Mouse (Mus musculus): ENCODE data around the gene Pcdh18.

The Pcdh18 gene

DNA sequence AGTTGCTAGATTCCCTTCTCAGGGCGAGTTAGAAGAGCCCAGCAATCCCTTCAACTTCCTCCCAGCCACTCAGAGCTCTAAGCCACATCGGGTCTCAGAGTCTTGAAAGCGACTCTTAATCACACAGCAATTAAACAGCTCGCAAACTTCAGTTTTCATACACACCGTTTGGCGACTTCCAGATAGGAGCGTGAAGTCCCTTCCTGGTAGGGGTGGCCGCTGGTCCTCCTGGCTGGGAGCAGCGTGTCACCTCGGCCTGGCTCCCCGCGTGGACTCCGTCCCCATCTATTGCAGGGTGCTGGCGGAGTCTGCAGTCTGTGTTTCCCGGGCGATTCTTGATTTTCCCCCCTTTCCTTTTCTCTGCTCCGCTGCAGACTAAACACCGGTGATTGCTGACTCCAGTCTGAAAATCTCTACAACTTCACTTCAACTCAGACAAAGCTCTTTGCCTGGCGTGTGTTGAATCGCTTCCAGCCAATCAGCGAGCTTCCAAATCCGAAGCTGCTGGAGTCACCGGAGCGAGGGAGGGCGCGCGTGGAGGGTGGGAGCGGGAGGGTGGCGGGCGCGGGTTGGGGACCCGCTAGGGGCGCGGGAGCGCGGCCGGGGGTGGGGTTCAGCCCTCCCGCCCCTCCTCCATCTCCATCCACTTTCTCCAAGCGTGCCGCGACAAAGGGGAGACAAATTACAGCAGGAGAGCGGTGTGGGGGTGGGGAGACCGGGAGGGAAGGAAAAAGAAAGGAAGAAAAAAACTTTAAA lies at the start of gene Pcdh18:
Gene Pcdh18 (minus strand): TSS at position 456 of the 756 bp plus-strand sequence.
- no peak for DNase-seq (ENCODE audit: low read depth in 1 of 2, low spot score in 2 of 2)

DNA sequence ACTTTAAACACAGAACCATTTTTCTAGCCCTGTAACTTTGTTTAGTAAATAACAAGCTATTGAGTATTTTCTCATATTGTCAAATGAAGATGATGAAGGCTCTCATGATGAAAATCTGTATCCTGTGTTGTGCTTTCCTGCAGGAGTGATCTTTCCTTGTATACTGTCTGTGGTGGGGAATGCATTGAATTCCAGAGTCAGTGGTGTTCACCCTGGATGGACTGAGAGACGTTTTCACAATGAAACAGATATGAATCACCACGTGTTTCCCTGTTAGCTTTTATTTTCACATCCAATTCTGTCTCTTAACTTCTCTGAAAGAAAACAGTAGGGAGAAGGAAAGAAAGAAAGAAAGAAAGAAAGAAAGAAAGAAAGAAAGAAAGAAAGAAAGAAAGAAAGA lies 49.7 kb upstream of the Pcdh18 start:
- DNase-seq (ENCODE audit: low read depth in 1 of 2, low spot score in 2 of 2), result no peak

DNA sequence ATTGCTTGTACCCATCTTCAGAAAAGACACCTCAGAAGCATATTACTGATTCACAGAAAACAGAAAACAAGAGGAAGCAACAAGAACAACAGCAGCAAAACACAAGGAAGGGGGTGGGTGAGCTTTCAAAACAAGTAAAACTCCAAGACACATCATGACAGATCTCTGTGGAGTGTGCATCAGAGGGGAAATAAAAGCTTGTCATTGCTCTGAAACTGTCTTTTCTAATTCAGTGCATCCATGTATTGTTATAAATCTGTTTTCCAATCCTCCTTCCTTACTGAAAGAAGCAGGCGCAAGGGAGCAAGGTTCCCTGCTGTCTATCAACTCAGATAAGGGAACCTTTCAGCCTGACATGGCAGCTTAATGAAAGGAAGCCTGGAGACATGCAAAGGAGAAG lies 48.4 kb upstream of the Pcdh18 start:
- no peak for DNase-seq (ENCODE audit: low read depth in 1 of 2, low spot score in 2 of 2)

DNA sequence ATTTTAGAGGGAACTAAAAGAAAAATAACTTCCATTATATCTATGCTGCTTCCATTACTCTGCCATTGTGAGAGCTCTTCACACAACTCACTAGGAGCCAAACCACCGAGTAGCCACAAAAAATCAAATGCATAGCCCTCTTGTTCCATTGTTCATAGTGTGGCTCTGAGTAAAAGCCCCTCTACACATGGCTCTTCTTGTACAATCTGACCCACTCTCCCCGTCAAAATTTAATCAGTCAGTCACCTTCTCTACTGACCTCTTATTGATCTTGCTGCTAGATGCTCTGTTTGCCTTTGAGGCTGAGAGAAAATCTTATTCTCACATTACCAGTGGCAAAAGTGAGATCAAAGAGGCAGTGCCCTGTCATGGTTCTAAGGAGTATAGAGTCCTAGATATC lies 31.2 kb upstream of the Pcdh18 start:
- no peak for DNase-seq (ENCODE audit: low read depth in 1 of 2, low spot score in 2 of 2)

DNA sequence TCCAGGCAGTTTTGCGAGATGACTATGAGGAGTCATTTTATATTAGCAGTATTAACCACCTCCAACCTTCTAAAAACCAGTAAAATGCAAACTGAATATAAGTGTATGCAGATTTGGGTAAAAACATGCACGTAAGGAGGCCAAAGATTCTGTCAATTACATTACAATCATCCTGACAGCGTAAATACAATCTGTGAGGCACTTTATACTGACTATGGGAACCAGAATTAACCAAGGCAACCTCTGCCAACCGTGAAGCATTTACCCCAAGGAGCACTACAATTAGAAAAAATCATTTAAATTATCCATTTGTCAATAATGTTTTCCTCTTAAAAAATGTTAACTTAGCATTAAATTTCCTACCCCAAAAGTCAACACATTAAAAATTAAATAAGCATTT lies 30.6 kb upstream of the Pcdh18 start:
- DNase-seq (ENCODE audit: low read depth in 1 of 2, low spot score in 2 of 2), result no peak

DNA sequence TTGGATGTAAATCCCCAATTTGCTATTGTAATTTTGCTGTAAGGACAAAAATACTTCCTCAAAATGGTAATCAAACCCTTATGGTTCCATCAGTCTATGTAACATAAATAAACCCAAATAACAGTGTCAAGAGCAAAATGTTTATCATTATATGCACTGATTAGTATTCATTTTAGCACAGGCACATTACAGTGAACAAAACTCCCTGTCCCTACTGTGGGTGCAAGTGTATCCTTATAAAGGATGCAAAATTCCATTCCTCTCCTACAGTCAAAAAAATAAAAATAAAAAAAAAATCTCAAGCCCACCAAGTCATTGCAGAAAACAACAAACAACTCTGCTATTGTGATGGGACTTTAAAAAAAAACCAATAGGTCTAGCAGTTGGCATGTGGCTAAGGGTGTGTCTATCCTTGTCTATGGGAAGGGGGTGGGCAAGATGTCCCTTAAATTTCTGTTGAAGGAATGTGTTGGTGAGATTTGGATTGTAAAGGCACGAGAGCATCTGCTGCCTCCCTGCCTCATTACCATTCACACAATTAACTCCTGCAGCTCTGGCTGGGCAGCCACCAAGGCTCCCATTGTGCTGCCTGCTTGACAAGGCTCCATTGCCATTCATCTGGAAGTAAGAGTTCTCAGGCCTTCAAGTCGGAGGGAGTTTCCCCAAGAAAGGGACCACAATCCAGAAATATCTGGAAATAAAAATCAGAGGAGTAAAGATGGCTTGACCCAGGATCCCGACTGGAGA lies 12.0 kb upstream of the Pcdh18 start:
- no peak for DNase-seq (ENCODE audit: low read depth in 1 of 2, low spot score in 2 of 2)

DNA sequence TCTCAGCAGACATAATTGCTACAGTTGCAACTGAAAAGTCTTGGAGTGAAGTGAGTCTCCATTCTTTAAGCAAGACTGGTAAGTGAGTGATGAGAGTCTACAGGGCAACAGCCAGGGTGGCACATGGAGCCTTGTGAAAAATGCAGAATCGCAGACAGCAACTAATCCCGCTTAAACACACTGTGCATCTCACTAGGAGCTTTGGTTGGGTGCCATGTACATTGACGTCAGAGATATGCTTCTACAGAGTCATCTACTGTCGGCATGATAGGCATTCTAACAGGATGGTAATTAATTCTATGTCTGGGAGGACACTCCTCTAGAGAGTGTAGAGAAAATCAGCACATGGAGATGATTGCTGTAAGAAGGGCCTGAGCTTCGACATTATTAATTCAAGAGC lies 5.6 kb upstream of the Pcdh18 start:
- no peak for DNase-seq (ENCODE audit: low read depth in 1 of 2, low spot score in 2 of 2)

DNA sequence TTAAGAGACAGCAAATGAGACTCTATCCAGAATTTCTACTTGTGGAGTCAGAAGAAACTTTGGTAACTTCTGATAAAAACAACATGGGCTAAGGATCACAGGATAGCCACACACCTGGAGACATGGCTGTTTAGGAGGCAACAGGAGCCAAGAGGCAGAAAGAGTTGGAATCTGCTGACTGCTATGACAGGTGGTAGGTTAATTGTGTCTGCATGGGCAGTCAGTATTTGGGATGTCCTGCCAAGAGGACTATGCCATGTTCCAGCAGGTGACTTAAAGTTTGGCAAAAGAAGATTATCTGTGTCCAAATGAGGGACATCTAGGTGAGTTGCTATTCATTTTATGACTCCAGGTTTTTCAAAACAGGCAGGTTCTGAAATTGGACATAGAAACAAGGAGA lies 4.8 kb upstream of the Pcdh18 start:
- no peak for DNase-seq (ENCODE audit: low read depth in 1 of 2, low spot score in 2 of 2)

DNA sequence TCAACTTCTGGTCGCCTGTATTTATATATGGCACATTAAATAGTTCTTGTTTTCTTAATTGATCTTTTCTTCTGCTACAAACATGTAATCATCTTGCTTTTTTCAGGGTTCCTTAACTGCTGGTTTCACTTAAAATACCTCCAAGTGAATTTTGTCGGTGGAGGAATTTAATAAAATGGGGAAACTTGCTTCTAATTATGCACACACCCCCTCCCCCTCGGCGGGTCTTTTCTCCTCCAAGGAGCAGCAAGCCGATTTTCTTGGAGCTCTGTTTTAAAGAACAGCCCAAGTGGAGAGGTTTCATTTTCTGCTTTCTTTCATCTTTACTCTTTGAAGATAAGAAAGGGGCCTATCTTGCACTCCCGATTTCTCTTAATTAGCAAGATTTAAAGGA lies 498 bp upstream of the Pcdh18 start:
- DNase-seq (ENCODE audit: low read depth in 1 of 2, low spot score in 2 of 2), result no peak

DNA sequence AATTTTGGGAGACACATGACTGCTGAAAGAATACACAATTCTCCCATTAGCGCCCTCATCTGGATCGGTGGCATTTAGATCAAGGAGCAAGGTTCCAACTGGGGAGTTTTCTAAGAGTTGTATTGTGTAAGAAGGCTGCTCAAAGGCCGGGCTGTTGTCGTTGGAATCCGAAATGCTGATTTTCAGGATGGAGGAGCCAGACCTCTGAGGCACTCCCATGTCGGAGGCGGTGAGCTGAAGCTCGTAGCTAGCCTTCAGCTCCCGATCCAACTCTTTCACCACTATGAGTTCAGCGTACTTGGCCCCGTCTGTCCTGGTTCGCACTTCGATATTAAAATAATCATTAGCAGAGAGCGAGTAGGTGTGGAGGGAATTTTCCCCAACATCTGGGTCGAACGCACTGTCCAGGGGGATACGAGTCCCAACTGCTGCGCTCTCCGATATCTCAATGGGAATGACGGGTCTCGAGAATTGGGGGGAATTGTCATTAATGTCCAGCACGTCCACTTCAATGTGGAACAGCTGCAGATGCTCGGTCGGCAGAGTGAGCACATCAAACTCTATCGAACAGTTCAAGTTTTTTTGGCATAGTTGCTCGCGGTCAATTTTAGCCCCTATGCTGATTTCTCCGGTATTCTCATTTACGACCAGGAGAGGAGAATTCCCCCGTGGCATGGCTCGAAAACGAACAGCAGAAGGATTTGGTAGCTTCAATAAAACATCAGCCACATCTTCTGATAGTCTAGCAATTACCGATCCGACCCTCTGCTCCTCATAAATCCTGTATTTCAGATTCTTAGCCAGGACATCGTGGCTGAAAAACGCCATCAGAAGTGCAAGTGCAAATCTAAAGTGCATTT lies 909 bp downstream of the Pcdh18 start:
- no peak for DNase-seq (ENCODE audit: low read depth in 1 of 2, low spot score in 2 of 2)

DNA sequence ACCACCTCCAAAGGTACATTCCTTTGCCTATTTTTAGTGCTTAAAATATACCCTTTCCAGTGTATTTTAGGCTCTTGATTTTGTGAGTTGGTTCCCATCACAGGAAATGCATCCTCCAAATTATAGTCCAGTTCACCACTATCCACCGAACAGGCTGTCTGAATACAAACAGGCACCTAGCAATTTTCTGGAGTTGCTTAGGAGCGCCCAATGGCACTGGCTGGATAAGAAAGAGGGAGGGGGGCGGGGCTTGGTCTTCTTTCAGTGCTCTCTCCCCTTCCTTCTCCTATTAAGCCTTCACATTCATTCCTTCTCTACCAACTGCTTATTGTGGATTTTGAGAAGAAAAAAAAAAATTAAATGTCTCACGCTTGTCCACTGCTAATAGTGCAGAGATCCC lies 4.4 kb downstream of the Pcdh18 start:
- DNase-seq (ENCODE audit: low read depth in 1 of 2, low spot score in 2 of 2), result no peak

DNA sequence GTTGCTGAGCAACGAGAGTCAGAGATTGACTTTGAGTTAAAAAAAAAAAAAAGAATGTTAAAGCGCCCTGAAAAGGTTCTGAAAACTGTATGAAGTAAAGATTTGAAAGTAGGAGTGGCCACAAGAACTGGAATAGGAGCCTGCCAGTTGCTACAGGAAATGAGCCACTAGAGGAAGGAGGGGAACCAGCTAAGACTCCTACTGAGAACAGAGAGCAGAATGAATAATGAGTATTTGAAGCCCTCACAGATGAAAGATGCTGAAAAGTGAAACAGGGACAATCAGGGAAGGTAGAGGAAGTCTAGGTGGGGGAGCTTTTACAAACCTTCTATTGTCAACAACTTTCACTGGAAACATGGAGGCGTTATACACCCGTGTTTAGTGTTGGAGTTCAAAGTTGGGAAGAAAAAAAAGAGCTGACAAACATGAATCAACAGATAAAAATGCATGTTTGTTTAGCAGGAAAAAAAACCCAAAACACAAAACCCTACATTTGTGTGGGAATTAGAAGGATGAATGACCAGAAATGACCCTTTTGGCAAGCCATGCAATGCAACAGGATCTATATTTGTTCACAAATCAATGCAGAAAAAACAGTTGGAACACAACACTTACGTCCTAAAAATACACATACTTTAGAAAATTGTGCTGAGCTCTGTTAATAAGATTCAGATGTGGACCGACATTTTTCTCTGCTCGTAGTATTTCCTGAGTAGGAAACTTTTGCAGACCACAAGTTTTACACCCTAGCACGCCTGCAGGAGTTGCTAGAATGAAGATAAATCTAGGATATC lies 7.4 kb downstream of the Pcdh18 start:
- DNase-seq (ENCODE audit: low read depth in 1 of 2, low spot score in 2 of 2), result no peak

DNA sequence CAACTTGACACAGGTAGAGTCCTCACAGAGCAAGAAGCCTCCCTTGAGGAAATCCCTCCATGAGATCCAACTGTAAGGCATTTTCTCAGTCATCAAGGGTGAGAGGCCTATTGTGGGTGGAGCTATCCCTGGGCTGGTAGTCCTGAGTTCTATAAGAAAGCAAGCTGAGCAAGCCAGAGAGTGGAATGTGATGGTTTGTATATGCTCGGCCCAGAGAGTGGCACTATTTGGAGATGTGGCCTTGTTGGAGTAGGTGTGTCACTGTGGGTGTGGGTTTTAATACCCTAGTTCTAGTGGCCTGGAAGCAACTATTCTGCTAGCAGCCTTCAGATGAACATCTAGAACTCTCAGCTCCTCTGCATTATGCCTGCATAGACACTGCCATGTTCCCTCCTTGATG lies 9.1 kb downstream of the Pcdh18 start:
- DNase-seq (ENCODE audit: low read depth in 1 of 2, low spot score in 2 of 2), result no peak

DNA sequence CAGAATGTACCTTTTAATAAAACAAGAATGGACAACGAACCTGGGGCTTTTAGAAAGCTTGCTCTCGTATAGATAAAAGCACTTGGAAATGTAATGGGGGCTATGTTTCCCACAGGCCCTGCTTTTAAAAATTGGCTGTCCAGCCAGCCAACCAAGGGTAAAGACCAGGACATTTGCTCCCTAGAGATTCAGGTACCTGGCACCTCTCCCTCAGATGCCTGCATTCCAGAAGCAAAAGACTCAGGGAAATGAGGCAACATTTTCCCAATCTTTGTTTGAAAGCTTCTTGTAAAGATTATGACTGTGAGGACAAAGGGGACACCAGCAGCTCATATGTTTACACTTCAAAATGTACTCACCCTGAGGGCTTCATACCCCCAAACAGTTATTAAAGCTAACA lies 18.1 kb downstream of the Pcdh18 start:
- DNase-seq (ENCODE audit: low read depth in 1 of 2, low spot score in 2 of 2), result no peak

DNA sequence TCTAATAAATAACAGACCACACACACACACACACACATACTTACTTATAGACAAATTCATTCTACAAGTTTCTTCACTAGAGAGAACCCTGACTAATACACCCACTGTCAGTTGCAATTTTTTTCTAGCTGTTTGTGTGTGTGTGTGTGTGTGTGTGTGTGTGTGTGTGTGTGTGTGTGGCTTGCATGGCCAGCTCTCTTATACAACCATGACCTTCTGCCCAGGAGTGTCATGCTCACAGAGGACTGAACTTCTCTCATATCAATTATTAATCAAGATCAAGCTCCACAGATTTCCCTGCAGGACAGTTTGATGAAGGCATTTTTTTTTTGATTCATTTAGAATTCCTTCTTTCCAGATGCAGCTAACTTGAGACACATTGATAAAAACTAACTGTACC lies 18.6 kb downstream of the Pcdh18 start:
- DNase-seq (ENCODE audit: low read depth in 1 of 2, low spot score in 2 of 2), result no peak

DNA sequence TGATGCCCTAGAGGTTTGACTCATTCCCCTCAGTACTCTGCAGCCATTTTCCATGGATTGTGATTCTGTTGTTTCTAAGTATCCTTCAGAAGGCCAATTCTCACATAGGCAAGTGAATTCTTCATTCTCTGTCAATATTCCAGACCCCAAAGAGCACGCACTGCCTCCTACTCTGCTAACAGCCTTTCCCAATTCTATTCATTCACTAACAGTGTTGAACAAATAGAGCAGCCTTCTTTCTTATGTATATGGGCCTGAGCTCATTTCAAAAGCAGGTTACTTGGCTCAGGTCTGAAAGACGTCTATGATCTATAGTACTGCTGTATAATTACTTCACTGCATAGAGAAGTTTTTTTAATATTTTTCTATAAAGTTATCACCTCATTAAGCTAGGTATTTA lies 50.6 kb downstream of the Pcdh18 start:
- DNase-seq (ENCODE audit: low read depth in 1 of 2, low spot score in 2 of 2), result no peak

DNA sequence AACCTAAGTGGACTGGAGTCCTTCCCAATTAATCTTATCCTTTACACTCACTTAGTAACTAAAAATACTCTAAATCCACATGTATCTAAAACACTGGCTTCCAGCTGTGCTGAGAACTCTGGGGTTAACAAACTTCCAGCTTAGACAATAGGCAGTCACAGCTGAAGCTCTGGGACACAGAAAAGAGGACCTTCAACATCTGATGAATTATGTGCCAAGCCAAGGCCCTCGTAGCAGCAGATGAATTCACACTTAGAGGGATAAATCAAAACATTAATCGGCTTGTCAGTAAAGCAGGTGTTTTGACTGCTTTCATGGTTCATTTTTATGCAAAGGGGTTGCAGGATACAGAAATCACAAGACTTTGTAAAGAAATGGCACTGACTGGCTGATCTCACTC lies 57.2 kb downstream of the Pcdh18 start:
- no peak for DNase-seq (ENCODE audit: low read depth in 1 of 2, low spot score in 2 of 2)

All from monocyte, adult 2 months (primary cell).